Mouse (Mus musculus) hematopoietic multipotent progenitor cell, adult 10-12 weeks (in vitro differentiated cells): Measurements from ENCODE around the gene Lrfn3. TPM values are rescaled to one million over a fixed set of nuclear protein-coding genes. Genes with fewer than 3 reads are reported as not detected.

Experiments used
- polyA plus RNA-seq: library from polyadenylated mRNA; stranded (reverse); fragments of >175 nt; gene quantifications from 2 replicates; pipeline ENCODE4 v1.2.3, GENCODE M21; 2012; ENCODE audit warnings: low replicate concordance

Lrfn3 gene
- polyA plus RNA-seq, result 0.09 and 0.16 TPM in 2 replicates

DNA sequence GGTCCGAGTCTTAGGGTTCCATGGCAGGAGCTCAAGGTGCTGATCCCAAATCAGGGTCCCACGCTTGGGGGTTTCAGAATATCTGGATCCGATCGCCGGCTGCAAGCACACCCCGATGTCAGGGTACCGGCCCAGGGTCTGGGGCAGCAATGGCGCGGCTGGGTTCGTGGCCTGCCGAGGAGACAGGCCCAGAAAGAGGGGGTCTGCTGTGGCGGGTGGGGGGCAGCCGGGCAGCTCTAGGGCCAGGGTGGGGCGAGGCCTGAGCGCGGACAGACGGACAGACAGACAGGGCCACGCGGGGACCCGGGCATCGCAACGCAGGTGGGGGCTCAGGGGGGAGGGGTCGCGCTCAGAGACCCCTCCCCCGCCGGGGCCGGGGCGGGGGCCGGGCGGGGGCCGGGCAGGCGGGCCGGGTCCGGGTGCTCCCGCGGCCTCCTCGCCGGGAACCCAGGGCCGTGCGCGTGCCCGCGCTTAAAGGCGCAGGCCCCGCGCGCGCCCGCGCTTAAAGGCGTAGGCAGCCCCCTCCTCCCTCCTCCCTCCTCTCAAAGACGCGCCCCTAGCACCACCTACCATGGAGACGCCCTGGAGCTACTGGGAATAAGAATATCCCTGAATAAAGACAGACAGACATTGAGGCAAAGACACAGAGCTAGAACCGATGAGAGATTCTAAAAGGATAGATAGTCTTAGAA lies at the start of gene Lrfn3:
Gene Lrfn3, minus strand, starts transcription at position 121 of the 692 bp plus-strand sequence.

DNA sequence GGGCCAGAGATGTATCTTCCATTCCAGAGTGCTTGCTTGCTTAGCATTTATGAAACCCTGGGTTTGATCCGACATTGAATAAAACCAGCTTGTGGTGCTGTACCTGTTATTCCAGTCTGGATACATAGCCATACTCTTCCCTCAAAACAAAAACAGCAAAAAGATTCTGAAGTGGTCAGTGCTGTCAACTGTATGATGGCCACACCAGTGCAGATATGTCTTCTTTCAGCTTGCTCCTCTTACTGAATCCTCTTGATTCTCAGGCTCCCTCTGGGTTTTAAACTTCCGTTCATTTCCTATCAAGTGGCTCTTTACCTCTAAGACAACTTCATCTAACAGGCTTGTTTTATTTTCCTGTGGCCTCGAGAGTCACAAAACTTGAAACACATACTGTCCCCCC lies 38.8 kb downstream of the Lrfn3 start, which contains the start of gene Sdhaf1:
Gene Sdhaf1, minus strand, starts transcription at position 101 of the 400 bp plus-strand sequence.

DNA sequence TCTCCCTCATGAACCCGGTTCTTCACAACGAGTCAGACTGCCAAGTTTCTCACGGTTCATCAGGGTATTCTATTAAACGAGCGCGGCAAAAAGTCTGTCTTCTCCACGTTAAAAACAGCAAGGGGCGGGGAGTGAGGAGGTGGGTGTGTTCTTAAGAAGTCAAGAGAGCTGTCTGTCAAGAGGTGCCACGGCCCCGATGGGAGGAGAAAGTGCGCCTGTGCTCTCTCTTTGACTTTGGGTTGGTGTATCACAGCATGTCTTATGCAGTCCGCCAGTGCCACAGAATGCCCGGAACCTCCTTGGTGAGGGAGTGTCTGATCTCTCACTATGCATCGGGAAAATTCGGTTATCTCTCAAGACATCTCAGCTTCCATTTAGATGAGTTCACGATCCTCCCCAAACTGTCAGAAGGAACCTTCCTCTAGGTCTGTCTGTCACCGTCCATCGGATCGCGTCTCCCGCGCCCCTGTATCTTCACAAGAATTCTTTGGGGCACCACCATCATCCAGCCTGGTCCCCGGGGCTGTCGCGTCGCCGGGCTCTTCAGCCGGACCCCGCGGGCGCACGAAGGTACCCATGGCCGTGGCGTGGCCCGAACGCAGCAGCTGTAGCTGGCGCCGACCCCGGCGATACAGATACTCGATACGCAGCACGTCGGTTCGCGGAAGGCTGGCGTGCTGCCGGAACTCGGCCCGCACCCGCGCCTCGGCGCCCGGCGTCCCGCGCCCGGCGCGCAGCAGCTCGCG lies 40.9 kb downstream of the Lrfn3 start, which contains the start of gene E130208F15Rik:
Gene E130208F15Rik, plus strand, starts transcription at position 202 of the 746 bp plus-strand sequence.

DNA sequence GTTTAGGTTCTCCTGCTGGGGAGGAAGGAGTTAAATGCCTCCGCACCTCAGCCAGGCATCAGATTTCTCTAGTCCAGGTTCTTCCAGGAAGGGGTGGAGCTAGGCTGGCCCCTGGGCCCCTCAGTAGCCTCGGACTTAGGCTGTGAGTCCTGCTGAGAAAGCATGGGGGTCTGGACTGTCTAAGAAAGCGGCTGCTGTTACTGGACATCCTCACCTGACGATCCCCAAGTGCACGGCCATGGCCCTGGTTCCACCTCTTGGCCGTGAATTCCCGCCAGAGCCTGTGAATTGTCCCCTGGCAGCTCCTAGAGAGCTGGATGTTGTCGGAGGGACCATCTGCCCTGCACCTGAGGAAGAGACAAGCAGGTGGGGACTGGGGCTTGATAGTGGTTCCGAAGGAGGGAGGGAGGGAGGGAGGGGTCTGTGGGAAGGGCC lies 47.8 kb downstream of the Lrfn3 start, which contains the start of gene Syne4:
Gene Syne4, plus strand, starts transcription at position 87 of the 435 bp plus-strand sequence.

DNA sequence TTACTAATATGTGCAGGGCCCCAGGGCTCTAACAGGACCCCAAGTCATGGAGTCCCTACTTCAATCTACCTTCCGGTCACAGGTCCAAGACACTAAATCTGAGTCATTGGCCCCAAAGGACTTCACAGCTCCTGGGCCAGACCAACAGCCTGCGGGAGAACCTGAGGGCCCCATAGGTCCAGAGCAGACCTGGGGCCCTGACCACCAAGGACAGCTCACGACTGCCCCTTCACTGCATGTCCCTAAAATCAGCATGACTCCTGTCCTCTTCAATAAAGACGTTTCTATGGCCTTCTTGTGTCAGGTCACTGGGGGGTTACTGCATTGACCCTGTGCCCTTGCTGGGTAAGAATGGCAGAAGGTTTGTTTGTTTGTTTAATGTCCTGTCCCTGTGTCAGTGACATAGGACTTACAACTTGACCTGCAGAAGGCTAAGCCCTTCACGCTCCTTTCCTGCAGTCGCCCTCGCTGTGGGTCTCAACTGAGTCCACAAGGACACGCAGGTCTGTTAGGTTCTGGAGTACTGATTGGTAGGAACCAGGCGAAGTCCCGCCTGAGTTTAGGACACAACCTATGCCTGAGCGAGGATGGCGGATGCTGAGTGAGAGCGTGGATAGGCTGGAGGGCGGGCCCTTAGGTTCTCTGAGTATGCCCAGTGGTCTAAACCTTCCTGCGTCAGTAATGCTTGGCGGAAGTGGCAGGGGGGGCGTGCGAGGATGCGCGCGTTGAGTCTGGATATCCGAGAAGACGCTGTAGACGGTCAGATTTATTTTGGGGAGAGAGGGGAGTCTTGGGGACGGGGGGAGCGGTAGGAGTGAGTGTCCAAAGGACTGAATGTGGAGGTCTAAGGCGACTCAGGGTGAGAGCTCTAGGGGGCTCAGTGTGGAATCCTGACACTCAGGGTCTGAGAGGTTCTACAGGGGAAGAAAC lies 54.2 kb downstream of the Lrfn3 start, which contains the start of gene Alkbh6:
Gene Alkbh6, plus strand, starts transcription at position 642 of the 930 bp plus-strand sequence.

Other genes starting within 250 kb of the Lrfn3 start
- 8.0 and 18.8 TPM in 2 replicates for gene Zfp382, start 240.8 kb downstream of the Lrfn3 start, polyA plus RNA-seq
- 3.8 and 4.4 TPM in 2 replicates for gene Zfp146, start 193.0 kb downstream of the Lrfn3 start, polyA plus RNA-seq
- gene Cox7a1, start 178.6 kb downstream of the Lrfn3 start, polyA plus RNA-seq, result 1.1 and 1.4 TPM in 2 replicates
- 89.2 and 120 TPM in 2 replicates for gene Capns1, start 164.0 kb downstream of the Lrfn3 start, polyA plus RNA-seq
- gene Polr2i, start 130.8 kb downstream of the Lrfn3 start, polyA plus RNA-seq, result 34.0 and 41.8 TPM in 2 replicates
- 19.3 and 21.9 TPM in 2 replicates for gene Tbcb, start 130.5 kb downstream of the Lrfn3 start, polyA plus RNA-seq
- gene Ovol3, start 127.0 kb downstream of the Lrfn3 start, polyA plus RNA-seq, result not detected in 2 replicates
- gene Thap8, start 82.7 kb downstream of the Lrfn3 start, polyA plus RNA-seq, result not detected in 2 replicates
- gene Wdr62, start 82.4 kb downstream of the Lrfn3 start, polyA plus RNA-seq, result 5.0 and 25.2 TPM in 2 replicates
- 2.8 and 14.0 TPM in 2 replicates for gene Clip3, start 71.0 kb downstream of the Lrfn3 start, polyA plus RNA-seq
- 114 and 225 TPM in 2 replicates for gene Alkbh6, start 54.1 kb downstream of the Lrfn3 start, polyA plus RNA-seq
- 3.5 and 6.2 TPM in 2 replicates for gene Syne4, start 48.0 kb downstream of the Lrfn3 start, polyA plus RNA-seq
- gene E130208F15Rik, start 41.0 kb downstream of the Lrfn3 start, polyA plus RNA-seq, result 1.2 and 3.5 TPM in 2 replicates
- 7.3 and 13.8 TPM in 2 replicates for gene Sdhaf1, start 38.9 kb downstream of the Lrfn3 start, polyA plus RNA-seq
- 103 and 543 TPM in 2 replicates for gene Tyrobp, start 51.0 kb upstream of the Lrfn3 start, polyA plus RNA-seq
- 15.4 and 73.3 TPM in 2 replicates for gene Hcst, start 57.1 kb upstream of the Lrfn3 start, polyA plus RNA-seq
- gene Nfkbid, start 59.0 kb upstream of the Lrfn3 start, polyA plus RNA-seq, result 57.5 and 91.8 TPM in 2 replicates
- gene Aplp1, start 82.8 kb upstream of the Lrfn3 start, polyA plus RNA-seq, result 2.4 and 4.5 TPM in 2 replicates
- gene Kirrel2, start 94.9 kb upstream of the Lrfn3 start, polyA plus RNA-seq, result 0.18 TPM in 1 of 2 replicates, not detected in the other
- not detected in 2 replicates for gene Nphs1, start 95.5 kb upstream of the Lrfn3 start, polyA plus RNA-seq
- gene Prodh2, start 130.8 kb upstream of the Lrfn3 start, polyA plus RNA-seq, result not detected in 2 replicates
- 24.7 and 45.7 TPM in 2 replicates for gene Arhgap33, start 172.3 kb upstream of the Lrfn3 start, polyA plus RNA-seq
- gene Hspb6, start 189.4 kb upstream of the Lrfn3 start, polyA plus RNA-seq, result 6.3 and 7.9 TPM in 2 replicates
- 15.7 and 16.7 TPM in 2 replicates for gene Proser3, start 189.5 kb upstream of the Lrfn3 start, polyA plus RNA-seq
- 80.4 and 94.2 TPM in 2 replicates for gene Lin37, start 197.1 kb upstream of the Lrfn3 start, polyA plus RNA-seq
- 29.9 and 73.5 TPM in 2 replicates for gene U2af1l4, start 200.5 kb upstream of the Lrfn3 start, polyA plus RNA-seq
- gene Gm49396, start 200.6 kb upstream of the Lrfn3 start, polyA plus RNA-seq, result 4.2 and 4.6 TPM in 2 replicates
- 47.7 and 71.1 TPM in 2 replicates for gene Psenen, start 200.9 kb upstream of the Lrfn3 start, polyA plus RNA-seq
- 14.3 and 26.5 TPM in 2 replicates for gene Igflr1, start 202.7 kb upstream of the Lrfn3 start, polyA plus RNA-seq
- gene Kmt2b, start 226.0 kb upstream of the Lrfn3 start, polyA plus RNA-seq, result 105 and 177 TPM in 2 replicates
- 30.3 and 64.8 TPM in 2 replicates for gene Zbtb32, start 236.1 kb upstream of the Lrfn3 start, polyA plus RNA-seq